Mouse (Mus musculus): Measurements from ENCODE around the gene Mrpl48. TPM values are rescaled to one million over a fixed set of nuclear protein-coding genes. Genes with fewer than 3 reads are reported as not detected.

Mrpl48 gene
- polyA plus RNA-seq, 1 experiment from 2014 or later: 76.9 TPM

- no peaks in the 10 kb centered on the region for H3K4me1 ChIP-seq (ENCODE audit: control insufficient read depth, insufficient read depth, low read length)
- no peak overlapping the region for H3K4me3 ChIP-seq (ENCODE audit: low read depth, low read length)
- no peaks in the 10 kb centered on the region for H3K27me3 ChIP-seq (ENCODE audit: control insufficient read depth, insufficient read depth, low read length)
- WGBS (ENCODE audit: insufficient replicate concordance): 38% methylated on average over 3 of the region's 3 CpGs
- H3K4me2 ChIP-seq: no peak overlapping the region
- H3K9me3 ChIP-seq (replicated peaks; ENCODE audit: control insufficient read depth, low read length): no peaks in the 10 kb centered on the region
- no peak overlapping the region for H3K27ac ChIP-seq (ENCODE audit: low read depth, low read length)
- no peak; the same call in 1 of the 2 replicates for ATAC-seq (replicated peaks; ENCODE audit: insufficient number of reproducible peaks, low FRiP score, low TSS enrichment)
- no peak overlapping the region for H3K9ac ChIP-seq (ENCODE audit: low read depth, low read length)
- no peaks in the 10 kb centered on the region; the same call in 1 of the 2 replicates for H3K36me3 ChIP-seq (ENCODE audit: control insufficient read depth, insufficient read depth, low read length)
Measured at GRCm38 (mm10) chr7:100645147-100645546, 37.0 kb upstream of the Mrpl48 start.

GRCm38 (mm10) chr7:100642413-100642812 is 34.3 kb upstream of the Mrpl48 start:
- no peaks in the 10 kb centered on the region for H3K27me3 ChIP-seq (ENCODE audit: control insufficient read depth, insufficient read depth, low read length)
- H3K4me3 ChIP-seq (ENCODE audit: low read depth, low read length): no peak overlapping the region
- 87% methylated on average over 4 of the region's 4 CpGs for WGBS (ENCODE audit: insufficient replicate concordance)
- H3K9me3 ChIP-seq (replicated peaks; ENCODE audit: control insufficient read depth, low read length): no peaks in the 10 kb centered on the region
- no peaks in the 10 kb centered on the region for H3K4me1 ChIP-seq (ENCODE audit: control insufficient read depth, insufficient read depth, low read length)
- H3K4me2 ChIP-seq: no peak overlapping the region
- H3K9ac ChIP-seq (ENCODE audit: low read depth, low read length): no peak overlapping the region
- ATAC-seq (replicated peaks; ENCODE audit: insufficient number of reproducible peaks, low FRiP score, low TSS enrichment): no peak
- peaks cover 2% of the 10 kb centered on the region; the same call in 1 of the 2 replicates for H3K36me3 ChIP-seq (ENCODE audit: control insufficient read depth, insufficient read depth, low read length)
- H3K27ac ChIP-seq (ENCODE audit: low read depth, low read length): no peak overlapping the region

GRCm38 (mm10) chr7:100637657-100638056 is 29.6 kb upstream of the Mrpl48 start:
- 0 out of 2 replicates have a peak, but pooled peaks cover 2% of the 10 kb centered on the region for H3K36me3 ChIP-seq (ENCODE audit: control insufficient read depth, insufficient read depth, low read length)
- no peak overlapping the region for H3K27ac ChIP-seq (ENCODE audit: low read depth, low read length)
- H3K9ac ChIP-seq (ENCODE audit: low read depth, low read length): no peak overlapping the region
- WGBS (ENCODE audit: insufficient replicate concordance): 4% methylated on average over 1 of the region's 1 CpGs
- H3K4me1 ChIP-seq (ENCODE audit: control insufficient read depth, insufficient read depth, low read length): no peaks in the 10 kb centered on the region
- no peaks in the 10 kb centered on the region for H3K27me3 ChIP-seq (ENCODE audit: control insufficient read depth, insufficient read depth, low read length)
- no peaks in the 10 kb centered on the region for H3K9me3 ChIP-seq (replicated peaks; ENCODE audit: control insufficient read depth, low read length)
- H3K4me3 ChIP-seq (ENCODE audit: low read depth, low read length): no peak overlapping the region
- no peak overlapping the region for H3K4me2 ChIP-seq
- no peak for ATAC-seq (replicated peaks; ENCODE audit: insufficient number of reproducible peaks, low FRiP score, low TSS enrichment)

GRCm38 (mm10) chr7:100624538-100624937 is 16.4 kb upstream of the Mrpl48 start:
- H3K9me3 ChIP-seq (replicated peaks; ENCODE audit: control insufficient read depth, low read length): no peaks in the 10 kb centered on the region
- no peak overlapping the region for H3K9ac ChIP-seq (ENCODE audit: low read depth, low read length)
- H3K4me3 ChIP-seq (ENCODE audit: low read depth, low read length): no peak overlapping the region
- no peak for ATAC-seq (replicated peaks; ENCODE audit: insufficient number of reproducible peaks, low FRiP score, low TSS enrichment)
- WGBS (ENCODE audit: insufficient replicate concordance): 83% methylated on average over 3 of the region's 3 CpGs
- no peaks in the 10 kb centered on the region for H3K4me1 ChIP-seq (ENCODE audit: control insufficient read depth, insufficient read depth, low read length)
- no peaks in the 10 kb centered on the region for H3K27me3 ChIP-seq (ENCODE audit: control insufficient read depth, insufficient read depth, low read length)
- no peak overlapping the region for H3K4me2 ChIP-seq
- H3K36me3 ChIP-seq (ENCODE audit: control insufficient read depth, insufficient read depth, low read length): no peaks in the 10 kb centered on the region; the same call in 1 of the 2 replicates
- H3K27ac ChIP-seq (ENCODE audit: low read depth, low read length): no peak overlapping the region

- WGBS (ENCODE audit: insufficient replicate concordance): 78% methylated on average over 2 of the region's 2 CpGs
Measured at GRCm38 (mm10) chr7:100622277-100622676, 14.2 kb upstream of the Mrpl48 start.

GRCm38 (mm10) chr7:100616121-100616857 is 8.2 kb upstream of the Mrpl48 start:
- no peak overlapping the region for H3K4me2 ChIP-seq
- H3K4me3 ChIP-seq (ENCODE audit: low read depth, low read length): no peak overlapping the region
- H3K9ac ChIP-seq (ENCODE audit: low read depth, low read length): no peak overlapping the region
- no peaks in the 10 kb centered on the region for H3K9me3 ChIP-seq (replicated peaks; ENCODE audit: control insufficient read depth, low read length)
- H3K27ac ChIP-seq (ENCODE audit: low read depth, low read length): no peak overlapping the region
- no peaks in the 10 kb centered on the region for H3K27me3 ChIP-seq (ENCODE audit: control insufficient read depth, insufficient read depth, low read length)
- no peaks in the 10 kb centered on the region for H3K36me3 ChIP-seq (ENCODE audit: control insufficient read depth, insufficient read depth, low read length)
- WGBS (ENCODE audit: insufficient replicate concordance): 86% methylated on average over 4 of the region's 4 CpGs
- peaks cover 4% of the 10 kb centered on the region; the same call in 1 of the 2 replicates for H3K4me1 ChIP-seq (ENCODE audit: control insufficient read depth, insufficient read depth, low read length)
- no peak for ATAC-seq (replicated peaks; ENCODE audit: insufficient number of reproducible peaks, low FRiP score, low TSS enrichment)

More at GRCm38 (mm10) chr7:100622277-100622676, 14.2 kb upstream of the Mrpl48 start:
- no peak for ATAC-seq (replicated peaks; ENCODE audit: insufficient number of reproducible peaks, low FRiP score, low TSS enrichment)
- Histone ChIP-seq H3K36me3 (ENCODE audit: control insufficient read depth, insufficient read depth, low read length) (no peaks in the 10 kb centered on the region), H3K9me3 (replicated peaks; ENCODE audit: control insufficient read depth, low read length) (no peaks in the 10 kb centered on the region), H3K4me2 (no peak overlapping the region), H3K9ac (ENCODE audit: low read depth, low read length) (no peak overlapping the region), H3K4me3 (ENCODE audit: low read depth, low read length) (no peak overlapping the region), H3K4me1 (ENCODE audit: control insufficient read depth, insufficient read depth, low read length) (no peaks in the 10 kb centered on the region), H3K27ac (ENCODE audit: low read depth, low read length) (no peak overlapping the region), H3K27me3 (ENCODE audit: control insufficient read depth, insufficient read depth, low read length) (no peaks in the 10 kb centered on the region)

GRCm38 (mm10) chr7:100608910-100609309 is 809 bp upstream of the Mrpl48 start:
- Histone ChIP-seq H3K4me2 (peak overlapping the region; percentile 84), H3K4me3 (ENCODE audit: low read depth, low read length) (peak overlapping the region; percentile 100), H3K27ac (ENCODE audit: low read depth, low read length) (0 out of 2 replicates have a peak overlapping the region, but pooled peaks have one; percentile 99), H3K4me1 (ENCODE audit: control insufficient read depth, insufficient read depth, low read length) (no peaks in the 10 kb centered on the region), H3K27me3 (ENCODE audit: control insufficient read depth, insufficient read depth, low read length) (no peaks in the 10 kb centered on the region), H3K9me3 (replicated peaks; ENCODE audit: control insufficient read depth, low read length) (no peaks in the 10 kb centered on the region), H3K9ac (ENCODE audit: low read depth, low read length) (peak overlapping the region; percentile 100), H3K36me3 (ENCODE audit: control insufficient read depth, insufficient read depth, low read length) (no peaks in the 10 kb centered on the region)
- ATAC-seq (replicated peaks; ENCODE audit: insufficient number of reproducible peaks, low FRiP score, low TSS enrichment): no peak
- 22% methylated on average over 4 of the region's 4 CpGs for WGBS (ENCODE audit: insufficient replicate concordance)

GRCm38 (mm10) chr7:100607214-100608129 is 629 bp downstream of the Mrpl48 start, which contains the start of gene Rab6a:
Gene Rab6a, plus strand, starts transcription at chr7:100607410.
- Histone ChIP-seq H3K4me2 (peak within 1 kb of the TSS; percentile 84), H3K9me3 (replicated peaks; ENCODE audit: control insufficient read depth, low read length) (no peaks in the 10 kb centered on the region), H3K9ac (ENCODE audit: low read depth, low read length) (peak within 1 kb of the TSS; percentile 100), H3K27ac (ENCODE audit: low read depth, low read length) (peak within 1 kb of the TSS; percentile 99), H3K4me1 (ENCODE audit: control insufficient read depth, insufficient read depth, low read length) (no peaks in the 10 kb centered on the region), H3K36me3 (ENCODE audit: control insufficient read depth, insufficient read depth, low read length) (no peaks in the 10 kb centered on the region), H3K27me3 (ENCODE audit: control insufficient read depth, insufficient read depth, low read length) (no peaks in the 10 kb centered on the region), H3K4me3 (ENCODE audit: low read depth, low read length) (peak within 1 kb of the TSS; percentile 100)
- peak; percentile 93 for ATAC-seq (replicated peaks; ENCODE audit: insufficient number of reproducible peaks, low FRiP score, low TSS enrichment)
- WGBS (ENCODE audit: insufficient replicate concordance): under 1% methylated on average over 71 of the region's 105 CpGs

All from heart, embryonic 11.5 days (tissue).